24 mouse cellular contexts compared by ENCODE assay signal in genomic region chr5:41994307-41994706, GRCm38 (mm10).
"Had no signal": no experiment of that assay in that cellular context is flagged by ENCODE, and none has a peak within 500 bp of the region (broad histone marks: within the 10 kb centered on the region; RNA-seq: fewer than 3 reads in every experiment).

No protein-coding gene starts in this region.

- DNase-seq: left cerebral cortex, postnatal 4 days; liver; liver, embryonic 13.5 days; liver, postnatal 0 days; lung, adult 18-20 months; lung, adult 2 months; lung, embryonic 14.5 days; lung, postnatal 10 days; lung, postnatal 14 days; lung, postnatal 4 days; midbrain, embryonic 14.5 days had no signal

- H3K27me3 ChIP-seq: limb, embryonic 12.5 days; limb, embryonic 13.5 days; limb, embryonic 15.5 days; liver, embryonic 12.5 days; liver, embryonic 13.5 days; liver, embryonic 15.5 days; lung, embryonic 15.5 days; megakaryocyte, embryonic 14.5 days; midbrain, embryonic 12.5 days; midbrain, embryonic 13.5 days; midbrain, embryonic 15.5 days; neural tube, embryonic 12.5 days had no signal

- ATAC-seq: liver, embryonic 12.5 days; liver, postnatal 0 days; lung, postnatal 0 days; midbrain, embryonic 13.5 days; midbrain, embryonic 15.5 days; midbrain, embryonic 16.5 days had no signal
